Mouse (Mus musculus) liver, postnatal 0 days (tissue): ENCODE measurements at regions not wholly inside any gene's neighbourhood (a gene's known extent, or its start where the extent isn't known, plus 50 kb on each side); places are given as distances from the start of the nearest gene placed in this dataset.
A peak's percentile ranks its signal among the peaks of the same experiment; 100 is the strongest.
"Not testable (repeated sequence)": the region's sequence is repeated elsewhere in the genome, so short reads cannot be mapped to it uniquely, and the experiment has no call there.

Experiments
- ATAC-seq: fragments of 200-750 bp; cut with Nextera tagmentation; 2 replicates; pipeline ENCODE4 v1.8.0; 2017; ENCODE audit warnings: mild to moderate bottlenecking, moderate library complexity
- DNase-seq: peaks from one replicate; pipeline ENCODE4 v3.0.0-alpha.2; 2016
- H3K27ac ChIP-seq: fragments of 300-500 bp; sonication (generic); 2 replicates; pipeline ENCODE4 v1.5.1; 2014; ENCODE audit warnings: antibody characterized with exemption, moderate library complexity, mild to moderate bottlenecking, low read depth
- H3K27me3 ChIP-seq: fragments of 300-500 bp; sonication (generic); 2 replicates; pipeline ENCODE4 v1.6.1; 2014; ENCODE audit warnings: low read length, control low read depth, mixed read lengths; ENCODE audit not compliant: insufficient read depth
- H3K36me3 ChIP-seq: fragments of 300-500 bp; sonication (generic); replicated peaks from 2 replicates; pipeline ENCODE4 v1.6.1; 2014; ENCODE audit warnings: mild to moderate bottlenecking, control low read depth, low read length, moderate library complexity, mixed read lengths; ENCODE audit not compliant: insufficient read depth
- H3K4me1 ChIP-seq: fragments of 300-500 bp; sonication (generic); 2 replicates; pipeline ENCODE4 v1.6.1; 2014; ENCODE audit warnings: antibody characterized with exemption, mild to moderate bottlenecking, control low read depth; ENCODE audit not compliant: insufficient read depth
- H3K4me2 ChIP-seq: fragments of 300-500 bp; sonication (generic); 2 replicates; pipeline ENCODE4 v1.6.1; 2014; ENCODE audit warnings: low read depth, mild to moderate bottlenecking, low read length, moderate library complexity, mixed read lengths
- H3K4me3 ChIP-seq: fragments of 300-500 bp; sonication (generic); 2 replicates; pipeline ENCODE4 v1.5.1; 2014; ENCODE audit warnings: low read depth, low read length
- H3K9ac ChIP-seq: fragments of 300-500 bp; sonication (generic); replicated peaks from 2 replicates; pipeline ENCODE4 v1.6.1; 2014; ENCODE audit warnings: mild to moderate bottlenecking, moderate library complexity
- H3K9me3 ChIP-seq: fragments of 300-500 bp; sonication (generic); 2 replicates; pipeline ENCODE4 v1.6.1; 2016; ENCODE audit warnings: mild to moderate bottlenecking, control low read depth, low read length, mixed read lengths
- WGBS: fragments of 180-500 bp; shearing (Covaris S2); extraction: QIAGEN DNeasy Blood & Tissue Kit; methylation state at CpG from one replicate; pipeline ENCODE4 v1.1.7; 2014; ENCODE audit not compliant: insufficient replicate concordance; 5-methylcytosine and 5-hydroxymethylcytosine counted together

GRCm38 (mm10) chrX:4899187-4899586 lies 52.7 kb upstream of the Btbd35f27 start:
- H3K36me3 ChIP-seq, H3K4me1 ChIP-seq, H3K4me3 ChIP-seq, H3K9me3 ChIP-seq, H3K27ac ChIP-seq, H3K9ac ChIP-seq, H3K4me2 ChIP-seq, H3K27me3 ChIP-seq: not testable (repeated sequence)
- 70% methylated on average over 5 of the region's 7 CpGs for WGBS
- DNase-seq, result peak; percentile 14
- peak; percentile 72 for ATAC-seq
